Mouse (Mus musculus) kidney, postnatal 25 days (tissue): Measurements from ENCODE around the gene Rad50.

ENCODE experiments used
- DNase-seq, 2 experiments: peaks; one replicate each; pipeline ENCODE4 v3.0.0; 2021; ENCODE audit warnings: mixed read lengths in 2 of 2

Gene Rad50

GRCm38 (mm10) chr11:53632122-53632733 is 74.9 kb downstream of the Rad50 start:
- DNase-seq: peak in 1 of 2 experiments; percentile 9

- DNase-seq: peak; percentile 59 to 91
Observed at GRCm38 (mm10) chr11:53627859-53628258, 79.3 kb downstream of the Rad50 start.

- no peak for DNase-seq
Observed at GRCm38 (mm10) chr11:53626802-53627373, 80.2 kb downstream of the Rad50 start.

GRCm38 (mm10) chr11:53624124-53624523 is 83.0 kb downstream of the Rad50 start:
- DNase-seq: no peak

GRCm38 (mm10) chr11:53623573-53623972 is 83.5 kb downstream of the Rad50 start:
- DNase-seq: no peak

- DNase-seq: no peak
Observed at GRCm38 (mm10) chr11:53622440-53622806, 84.7 kb downstream of the Rad50 start.

GRCm38 (mm10) chr11:53621582-53622439 is 85.3 kb downstream of the Rad50 start:
- no peak for DNase-seq

- DNase-seq: no peak
Observed at GRCm38 (mm10) chr11:53620094-53620493, 87.0 kb downstream of the Rad50 start.

GRCm38 (mm10) chr11:53619428-53619827 is 87.7 kb downstream of the Rad50 start:
- DNase-seq: no peak

GRCm38 (mm10) chr11:53618619-53619198 is 88.4 kb downstream of the Rad50 start, which contains the start of gene Il4:
Gene Il4 (minus strand): TSS chr11:53618669.
- no peak for DNase-seq

- DNase-seq: no peak
Observed at GRCm38 (mm10) chr11:53617562-53618109, 89.5 kb downstream of the Rad50 start.

- no peak for DNase-seq
Observed at GRCm38 (mm10) chr11:53616748-53617558, 90.2 kb downstream of the Rad50 start.

- DNase-seq: no peak
Observed at GRCm38 (mm10) chr11:53615575-53615974, 91.5 kb downstream of the Rad50 start.

- DNase-seq: no peak
Observed at GRCm38 (mm10) chr11:53615172-53615571, 91.9 kb downstream of the Rad50 start.

- DNase-seq: no peak
Observed at GRCm38 (mm10) chr11:53609672-53610071, 97.4 kb downstream of the Rad50 start.

- DNase-seq: no peak
Observed at GRCm38 (mm10) chr11:53609231-53609630, 97.9 kb downstream of the Rad50 start.

GRCm38 (mm10) chr11:53605609-53606008 is 101.5 kb downstream of the Rad50 start:
- no peak for DNase-seq

- no peak for DNase-seq
Observed at GRCm38 (mm10) chr11:53604983-53605382, 102.1 kb downstream of the Rad50 start.
